Mouse (Mus musculus): ENCODE results near the gene Atg10. TPM values are rescaled to one million over a fixed set of nuclear protein-coding genes. Genes with fewer than 3 reads are reported as not detected.
A peak's percentile ranks its signal among the peaks of the same experiment; 100 is the strongest.

Gene Atg10
- polyA plus RNA-seq, 1 experiment = 9.8 TPM

- H3K4me1 ChIP-seq (ENCODE audit: control insufficient read depth, insufficient read depth, low read length) = no peaks in the 10 kb centered on the region
- H3K4me3 ChIP-seq (ENCODE audit: insufficient read depth, low read length) = no peak overlapping the region
- no peak for TF ChIP-seq CTCF (IDR thresholded peaks at IDR 0.05; ENCODE audit: borderline replicate concordance, insufficient read depth, low read length)
- no peak for TF ChIP-seq POLR2A (IDR thresholded peaks at IDR 0.05; ENCODE audit: low read depth, low read length)
- H3K27ac ChIP-seq (ENCODE audit: insufficient read depth, low read length) = no peak overlapping the region
Observed at GRCm38 (mm10) chr13:90890111-90890510, 333.7 kb downstream of the Atg10 start.

- no peak overlapping the region for H3K27ac ChIP-seq (ENCODE audit: insufficient read depth, low read length)
- TF ChIP-seq POLR2A (IDR thresholded peaks at IDR 0.05; ENCODE audit: low read depth, low read length) (no peak), CTCF (IDR thresholded peaks at IDR 0.05; ENCODE audit: borderline replicate concordance, insufficient read depth, low read length) (0 out of 2 replicates have a peak, but pooled peaks have one; percentile 43)
- no peaks in the 10 kb centered on the region for H3K4me1 ChIP-seq (ENCODE audit: control insufficient read depth, insufficient read depth, low read length)
- H3K4me3 ChIP-seq (ENCODE audit: insufficient read depth, low read length) = peak overlapping the region; percentile 55
Observed at GRCm38 (mm10) chr13:90886568-90886983, 337.2 kb downstream of the Atg10 start.

GRCm38 (mm10) chr13:90885856-90886532, 337.8 kb downstream of the Atg10 start:
- TF ChIP-seq POLR2A (IDR thresholded peaks at IDR 0.05; ENCODE audit: low read depth, low read length) (no peak), CTCF (IDR thresholded peaks at IDR 0.05; ENCODE audit: borderline replicate concordance, insufficient read depth, low read length) (no peak)
- Histone ChIP-seq H3K27ac (ENCODE audit: insufficient read depth, low read length) (no peak overlapping the region), H3K4me1 (ENCODE audit: control insufficient read depth, insufficient read depth, low read length) (no peaks in the 10 kb centered on the region), H3K4me3 (ENCODE audit: insufficient read depth, low read length) (peak overlapping the region; percentile 55; the same call in 1 of the 2 replicates)

Other genes starting within 250 kb of the Atg10 start
- gene Ssbp2, start 236.3 kb upstream of the Atg10 start, polyA plus RNA-seq (2011; ENCODE audit: insufficient read length, low read depth, missing spikeins) = 41.6 and 57.2 TPM in 2 replicates